Mouse (Mus musculus) ES-E14 (cell line): ENCODE data around the gene Evi5. TPM values are rescaled to one million over a fixed set of nuclear protein-coding genes. Genes with fewer than 3 reads are reported as not detected.

Source experiments
- DNase-seq: peaks from one replicate; pipeline ENCODE4 v3.0.0-alpha.2; 2013; ENCODE audit warnings: low read depth, low spot score
- H3K27ac ChIP-seq: 2 replicates; pipeline ENCODE4 v1.5.1; 2012; ENCODE audit warnings: low read depth, mild to moderate bottlenecking, low read length, moderate library complexity, mixed read lengths; ENCODE audit not compliant: poor library complexity, insufficient read depth, severe bottlenecking
- H3K36me3 ChIP-seq: 2 replicates; pipeline ENCODE4 v1.6.1; 2012; ENCODE audit warnings: mild to moderate bottlenecking, low read length, moderate library complexity, mixed read lengths; ENCODE audit not compliant: control insufficient read depth, poor library complexity, insufficient read depth, severe bottlenecking
- H3K4me1 ChIP-seq, 2 experiments: fragments of 150-350 bp in 1 of 2; sonication (generic) in 1 of 2; 2 replicates each; pipeline ENCODE4 v1.6.1; 2012; ENCODE audit warnings: low read length in 2 of 2, mild to moderate bottlenecking in 1 of 2, mixed read lengths in 1 of 2; ENCODE audit not compliant: control insufficient read depth in 2 of 2, insufficient read depth in 2 of 2, poor library complexity in 1 of 2
- H3K4me3 ChIP-seq, 2 experiments: fragments of 150-350 bp in 1 of 2; sonication (generic) in 1 of 2; 2 replicates each; pipeline ENCODE4 v1.5.1; 2012; ENCODE audit warnings: low read length in 2 of 2, low read depth in 1 of 2, mild to moderate bottlenecking in 1 of 2, mixed read lengths in 1 of 2; ENCODE audit not compliant: insufficient read depth in 1 of 2, poor library complexity in 1 of 2, severe bottlenecking in 1 of 2
- H3K9ac ChIP-seq: 2 replicates; pipeline ENCODE4 v1.6.1; 2012; ENCODE audit warnings: low read depth, mild to moderate bottlenecking, low read length, mixed read lengths; ENCODE audit not compliant: poor library complexity, insufficient read depth, severe bottlenecking
- H3K9me3 ChIP-seq: fragments of 150-350 bp; sonication (generic); 2 replicates; pipeline ENCODE4 v1.6.1; 2012; ENCODE audit warnings: low read depth, mild to moderate bottlenecking, low read length; ENCODE audit not compliant: control insufficient read depth, insufficient read depth
- CHD2 ChIP-seq: IDR thresholded peaks from 2 replicates; pipeline ENCODE4 v1.6.1; 2014; ENCODE audit warnings: mild to moderate bottlenecking, low read depth, low read length, inconsistent platforms
- HCFC1 ChIP-seq: IDR thresholded peaks from 2 replicates; pipeline ENCODE4 v1.6.1; 2012; ENCODE audit warnings: low read length, inconsistent platforms, borderline replicate concordance; ENCODE audit not compliant: insufficient read depth
- MAFK ChIP-seq: IDR thresholded peaks from 2 replicates; pipeline ENCODE4 v1.6.1; 2014; ENCODE audit warnings: mild to moderate bottlenecking, low read depth, low read length, inconsistent platforms; ENCODE audit not compliant: insufficient read depth
- ZC3H11A ChIP-seq: IDR thresholded peaks from 2 replicates; pipeline ENCODE4 v1.6.1; 2012; ENCODE audit warnings: low read depth, mild to moderate bottlenecking, inconsistent platforms, low read length, borderline replicate concordance
- ZNF384 ChIP-seq: IDR thresholded peaks from 2 replicates; pipeline ENCODE4 v1.6.1; 2012; ENCODE audit warnings: low read depth, low read length, inconsistent platforms
- in situ Hi-C, 2 experiments: fragments of 600-800 bp; cut with MboI; formaldehyde crosslinking; loops; one replicate each; pipeline ENCODE4 v1.15.1; 2025; ENCODE audit warnings: low sequenced_read_pairs in 2 of 2, inconsistent platforms in 1 of 2; ENCODE audit not compliant: unreplicated experiment in 2 of 2
- total RNA-seq: library from RNA; depleted of rRNA; stranded (reverse); fragments of 300-350 nt; gene quantifications from 2 replicates; pipeline ENCODE4 v1.2.3, GENCODE M21; 2012

The Evi5 gene
- total RNA-seq, 1 experiment, result 35.8 TPM

DNA sequence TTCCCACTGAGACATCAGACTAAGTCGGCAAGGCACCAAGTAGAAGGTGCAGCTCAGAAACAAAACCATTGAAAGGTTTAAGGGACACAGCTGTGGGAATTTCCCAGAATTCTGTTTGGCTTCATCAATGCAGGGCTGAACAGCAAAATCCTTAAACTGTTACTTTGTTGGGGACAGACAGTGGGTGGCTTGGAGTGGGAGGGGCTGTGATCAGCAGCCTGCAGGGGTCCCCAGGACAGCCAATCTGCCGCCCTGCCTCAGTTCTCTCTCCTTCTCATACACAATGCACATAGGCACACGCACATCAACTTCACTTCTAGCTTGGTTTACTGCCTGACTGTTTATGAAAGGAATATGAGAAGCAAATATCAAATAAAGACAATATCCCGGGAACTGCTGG, 40.4 kb upstream of the Evi5 start:
- Histone ChIP-seq H3K27ac (no peak overlapping the region), H3K9ac (no peak overlapping the region), H3K4me1 (no peaks in the 10 kb centered on the region), H3K9me3 (no peaks in the 10 kb centered on the region), H3K4me3 (no peak overlapping the region), H3K36me3 (no peaks in the 10 kb centered on the region)
- TF ChIP-seq MAFK (no peak), CHD2 (no peak), HCFC1 (no peak), ZC3H11A (no peak), ZNF384 (no peak)
- in situ Hi-C loops, result loop anchor here in 1 of 2 experiments (10.0 kb wide), 1 partner anchor 110 kb away; no protein-coding TSS in a partner anchor
- DNase-seq, result no peak

DNA sequence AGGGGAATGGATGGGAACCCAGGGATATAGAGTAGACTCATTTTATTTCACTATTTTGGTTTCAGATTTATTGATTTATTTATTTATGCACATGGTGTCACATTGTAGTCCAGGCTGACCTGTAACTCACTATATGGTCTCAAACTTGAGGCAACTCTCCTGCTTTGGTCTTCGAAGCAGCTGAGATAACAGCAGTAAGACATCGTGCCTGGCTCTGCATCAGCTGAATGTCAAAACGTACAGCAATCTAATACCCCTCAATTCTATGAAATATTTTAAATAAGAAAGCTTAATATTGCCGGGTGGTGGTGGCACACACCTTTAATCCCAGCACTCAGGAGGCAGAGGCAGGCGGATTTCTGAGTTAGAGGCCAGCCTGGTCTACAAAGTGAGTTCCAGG, 36.1 kb upstream of the Evi5 start:
- no peak for DNase-seq
- TF ChIP-seq ZNF384 (no peak), MAFK (no peak), HCFC1 (no peak), CHD2 (no peak), ZC3H11A (no peak)
- H3K9ac ChIP-seq, result no peak overlapping the region
- H3K36me3 ChIP-seq, result peaks cover 14% of the 10 kb centered on the region
- H3K27ac ChIP-seq, result no peak overlapping the region
- H3K4me3 ChIP-seq, result no peak overlapping the region
- in situ Hi-C loops, result loop anchor here in 1 of 2 experiments (10.0 kb wide), 1 partner anchor 114 kb away; no protein-coding TSS in a partner anchor
- H3K4me1 ChIP-seq, result no peaks in the 10 kb centered on the region
- no peaks in the 10 kb centered on the region for H3K9me3 ChIP-seq

DNA sequence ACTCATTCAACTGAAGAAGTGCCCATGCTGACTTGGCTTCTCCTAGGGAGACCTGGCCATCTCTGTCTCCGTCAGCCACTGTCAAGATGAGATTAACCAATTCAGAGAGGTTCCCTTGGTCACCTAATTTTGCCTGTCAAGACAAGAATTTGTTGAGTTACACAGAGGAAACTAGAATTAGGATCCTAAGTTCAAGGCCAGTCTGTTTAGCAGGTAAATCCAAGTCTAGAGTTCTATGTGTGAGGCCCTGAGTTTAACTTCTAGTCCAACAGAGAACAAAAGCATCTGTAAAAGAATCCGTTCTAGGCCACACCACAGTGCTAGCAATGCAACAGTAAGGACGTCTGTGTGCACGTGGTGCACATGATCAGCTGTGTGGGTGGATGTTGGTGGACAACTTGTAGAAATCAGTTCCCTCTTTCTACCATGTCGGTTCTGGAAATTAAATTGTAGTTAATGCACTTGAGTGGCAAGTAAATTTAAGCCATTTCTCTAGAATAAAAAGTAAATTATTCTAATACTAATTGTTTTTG, 35.2 kb upstream of the Evi5 start:
- H3K36me3 ChIP-seq, result peaks cover 22% of the 10 kb centered on the region
- H3K4me3 ChIP-seq, result no peak overlapping the region
- no peak overlapping the region for H3K9ac ChIP-seq
- H3K27ac ChIP-seq, result no peak overlapping the region
- no peak for DNase-seq
- in situ Hi-C loops, result loop anchor here in 1 of 2 experiments (10.0 kb wide), 1 partner anchor 115 kb away; no protein-coding TSS in a partner anchor
- H3K9me3 ChIP-seq, result no peaks in the 10 kb centered on the region
- TF ChIP-seq ZNF384 (no peak), ZC3H11A (no peak), MAFK (no peak), CHD2 (no peak), HCFC1 (no peak)
- H3K4me1 ChIP-seq, result no peaks in the 10 kb centered on the region

DNA sequence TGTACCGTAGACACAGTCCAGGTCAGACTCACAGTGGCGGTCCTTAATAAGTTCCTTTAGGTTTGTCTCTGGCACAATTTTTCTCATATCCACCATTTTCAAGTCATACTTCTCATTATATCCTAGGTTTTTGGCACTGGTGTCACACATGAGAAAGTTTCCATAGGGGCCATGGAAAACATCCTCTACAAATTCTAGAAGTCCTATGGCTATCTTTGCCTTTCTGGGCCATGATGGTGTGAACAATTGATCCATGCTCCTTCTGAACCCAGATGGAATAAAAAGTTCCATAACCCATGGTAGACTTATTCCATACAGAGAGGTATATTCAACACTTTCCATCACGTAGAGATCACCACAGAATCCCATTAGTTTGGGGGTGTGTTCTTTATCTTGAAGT, 34.8 kb upstream of the Evi5 start:
- H3K36me3 ChIP-seq, result peaks cover 27% of the 10 kb centered on the region
- H3K9me3 ChIP-seq, result no peaks in the 10 kb centered on the region
- H3K9ac ChIP-seq, result no peak overlapping the region
- H3K27ac ChIP-seq, result no peak overlapping the region
- in situ Hi-C loops, result loop anchor here in 1 of 2 experiments (10.0 kb wide), 1 partner anchor 115 kb away; no protein-coding TSS in a partner anchor
- no peak for DNase-seq
- no peak overlapping the region for H3K4me3 ChIP-seq
- TF ChIP-seq MAFK (no peak), ZC3H11A (no peak)
- no peaks in the 10 kb centered on the region for H3K4me1 ChIP-seq

DNA sequence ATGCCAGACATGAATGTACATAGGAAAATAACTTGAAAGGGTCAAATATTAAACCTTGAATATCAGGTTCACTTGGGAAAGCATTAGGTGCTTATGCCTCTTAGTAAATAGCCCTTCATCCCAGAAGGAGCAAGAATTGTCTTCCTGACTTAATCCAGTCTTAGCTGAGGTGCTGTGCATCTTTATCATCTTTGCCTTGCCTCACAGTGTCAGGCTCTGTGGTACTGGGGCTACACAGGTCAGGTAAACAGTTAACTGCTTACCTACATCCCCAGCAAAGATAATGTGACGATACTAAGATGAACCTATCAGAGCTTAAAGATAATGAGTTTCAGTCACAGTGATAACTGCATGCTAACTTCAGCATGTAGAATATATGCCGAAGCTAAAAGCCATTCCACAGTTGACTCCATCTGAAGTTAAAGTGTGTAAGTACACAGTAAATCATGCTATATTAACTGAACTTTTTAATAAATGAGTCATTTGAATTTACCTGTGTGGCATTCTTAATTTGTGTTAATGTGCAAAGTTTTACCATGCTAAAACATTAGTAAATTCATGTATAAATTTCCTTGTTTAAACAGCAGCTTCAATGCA, 33.7 kb upstream of the Evi5 start:
- no peak overlapping the region for H3K4me3 ChIP-seq
- peaks cover 34% of the 10 kb centered on the region for H3K36me3 ChIP-seq

More for the DNA sequence above, 33.7 kb upstream of the Evi5 start:
- Histone ChIP-seq H3K9ac (no peak overlapping the region), H3K27ac (no peak overlapping the region), H3K9me3 (no peaks in the 10 kb centered on the region), H3K4me1 (no peaks in the 10 kb centered on the region)
- in situ Hi-C loops, result no loop called here
- TF ChIP-seq ZNF384 (no peak), CHD2 (no peak), MAFK (no peak), ZC3H11A (no peak), HCFC1 (no peak)
- DNase-seq, result no peak
